Mouse (Mus musculus) cerebellum, adult (tissue): ENCODE measurements at regions not wholly inside any gene's neighbourhood (a gene's known extent, or its start where the extent isn't known, plus 50 kb on each side); places are given as distances from the start of the nearest gene placed in this dataset.
"Not testable (repeated sequence)": the region's sequence is repeated elsewhere in the genome, so short reads cannot be mapped to it uniquely, and the experiment has no call there.

Source experiments
- ATAC-seq: cut with Nextera tagmentation; 2 replicates; pipeline ENCODE4 v1.9.2; 2017; ENCODE audit warnings: mild to moderate bottlenecking, moderate library complexity, mixed read lengths; ENCODE audit not compliant: insufficient number of reproducible peaks, low FRiP score, low TSS enrichment

DNA sequence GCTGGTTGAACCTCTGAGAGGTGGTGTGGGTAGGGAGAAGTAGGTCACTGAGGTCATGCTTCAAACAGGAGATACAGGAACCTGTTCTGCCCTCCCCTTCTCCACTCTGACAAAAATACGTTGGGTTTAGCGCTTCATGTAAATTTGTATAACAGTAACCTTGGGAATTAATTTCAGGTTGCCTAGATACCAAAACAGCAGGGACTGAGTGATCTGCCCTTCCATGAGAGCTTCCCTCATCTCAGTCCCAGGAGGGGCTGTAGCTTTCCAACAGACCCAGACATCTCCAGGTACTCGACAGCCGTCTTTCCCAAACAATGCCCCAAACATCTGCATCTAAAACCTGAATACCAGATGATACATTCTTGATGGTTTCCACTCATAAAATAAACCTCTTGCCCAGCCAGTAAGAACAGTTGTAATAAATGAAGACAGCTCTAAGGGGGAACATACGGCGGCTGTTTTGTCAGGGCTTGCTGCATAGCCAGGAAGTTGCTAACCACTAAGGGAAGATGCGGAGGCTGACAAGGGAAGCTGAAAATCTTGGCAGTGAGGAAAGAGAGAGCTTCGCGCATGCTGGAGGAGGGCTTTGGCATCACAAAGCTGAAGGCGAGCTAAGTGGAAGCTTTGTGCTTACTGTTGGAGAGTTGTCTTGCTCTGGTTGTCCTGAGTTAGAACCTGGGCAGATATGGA, 137.4 kb upstream of the Daam1 start:
- no peak for ATAC-seq

DNA sequence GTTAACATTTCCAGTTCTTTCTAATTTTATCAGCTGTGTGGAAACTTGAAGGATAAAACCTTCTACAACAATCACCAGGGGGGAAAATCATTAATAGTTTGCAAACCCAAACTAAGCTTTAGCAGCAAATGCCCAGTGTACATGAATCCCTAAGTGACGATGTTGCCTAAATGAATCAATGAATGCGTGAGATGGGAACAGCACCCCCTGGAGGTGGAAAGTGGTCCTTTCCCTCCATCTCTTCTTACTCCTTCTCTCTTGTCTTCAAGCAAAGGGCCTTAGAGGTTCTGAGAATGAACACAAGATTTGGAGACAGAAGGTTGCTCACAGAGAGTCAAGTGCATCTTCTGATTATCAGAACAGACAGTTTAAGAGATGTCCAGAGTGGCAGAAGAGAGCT, 129.1 kb upstream of the Daam1 start:
- ATAC-seq = no peak

DNA sequence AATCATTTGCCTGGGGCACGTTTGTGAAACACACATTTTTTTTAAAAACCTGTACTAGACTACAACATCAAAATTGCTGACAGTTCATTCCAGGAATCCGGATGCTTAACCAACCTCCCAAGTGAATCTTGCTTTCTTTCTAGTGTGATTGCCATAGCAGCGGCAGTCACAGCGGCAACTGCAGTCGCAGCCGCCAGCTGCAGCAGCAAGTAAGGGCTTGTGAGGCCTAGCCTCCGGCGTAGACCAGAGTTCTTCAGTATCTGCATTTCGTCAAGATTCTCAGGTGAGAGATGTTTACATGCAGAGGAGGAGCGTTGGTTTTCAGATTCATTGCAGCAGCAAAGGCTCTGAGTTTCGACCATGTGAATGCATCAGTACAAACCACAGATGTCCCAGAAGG, 128.7 kb upstream of the Daam1 start:
- ATAC-seq = no peak

DNA sequence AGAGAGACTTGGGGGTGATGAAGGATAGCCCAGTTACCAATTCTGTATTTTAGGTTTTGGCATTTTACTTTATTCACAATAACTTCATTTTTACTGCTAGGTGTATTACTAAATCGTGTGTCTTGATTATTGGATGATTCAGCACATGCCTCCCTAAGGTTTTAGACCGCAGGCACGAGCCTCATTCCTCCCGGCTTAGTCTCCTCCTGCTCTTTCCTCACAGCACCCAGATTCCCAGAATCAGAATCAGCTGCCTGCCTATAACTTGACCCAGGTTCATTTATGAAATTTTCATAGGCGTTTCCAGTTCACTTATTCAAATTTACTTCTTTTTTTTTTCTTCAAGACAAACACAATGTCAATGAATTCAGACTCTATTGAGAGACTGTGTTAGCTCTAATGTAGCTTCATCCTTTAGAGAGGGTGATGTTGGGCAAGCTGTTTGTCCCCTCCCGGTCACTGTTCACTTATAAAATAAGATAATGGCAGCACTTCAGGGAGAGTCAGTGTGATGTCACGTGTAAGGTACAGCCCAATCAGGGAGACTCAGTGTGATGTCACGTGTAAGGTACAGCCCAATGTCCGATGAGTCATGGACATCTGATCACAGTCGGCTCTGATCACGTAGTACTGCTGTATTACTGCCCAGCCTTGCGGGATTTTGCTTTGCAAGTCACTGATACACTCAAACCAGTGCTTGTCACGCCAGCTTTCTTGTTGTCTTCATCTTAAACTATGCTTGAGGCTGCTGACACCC, 127.6 kb upstream of the Daam1 start:
- ATAC-seq = no peak

DNA sequence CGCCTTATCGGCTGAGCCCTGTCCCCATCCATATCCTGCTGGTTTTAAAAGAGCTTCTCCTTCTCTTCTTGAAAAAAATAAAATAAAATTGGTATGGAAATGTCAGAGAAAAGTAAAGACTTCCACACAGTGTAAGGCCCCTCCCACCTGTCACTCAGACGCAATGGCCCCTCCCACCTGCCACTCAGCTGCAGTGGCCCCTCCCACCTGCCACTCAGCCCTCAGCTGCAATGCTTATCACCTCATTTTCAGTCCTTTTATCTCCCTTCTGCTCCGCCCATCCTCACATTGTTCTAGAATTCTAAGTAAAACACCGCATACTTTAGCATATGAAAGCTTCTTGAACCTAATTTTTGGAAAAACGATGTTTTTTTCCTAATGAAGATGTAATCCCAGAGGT, 126.4 kb upstream of the Daam1 start:
- ATAC-seq = no peak

DNA sequence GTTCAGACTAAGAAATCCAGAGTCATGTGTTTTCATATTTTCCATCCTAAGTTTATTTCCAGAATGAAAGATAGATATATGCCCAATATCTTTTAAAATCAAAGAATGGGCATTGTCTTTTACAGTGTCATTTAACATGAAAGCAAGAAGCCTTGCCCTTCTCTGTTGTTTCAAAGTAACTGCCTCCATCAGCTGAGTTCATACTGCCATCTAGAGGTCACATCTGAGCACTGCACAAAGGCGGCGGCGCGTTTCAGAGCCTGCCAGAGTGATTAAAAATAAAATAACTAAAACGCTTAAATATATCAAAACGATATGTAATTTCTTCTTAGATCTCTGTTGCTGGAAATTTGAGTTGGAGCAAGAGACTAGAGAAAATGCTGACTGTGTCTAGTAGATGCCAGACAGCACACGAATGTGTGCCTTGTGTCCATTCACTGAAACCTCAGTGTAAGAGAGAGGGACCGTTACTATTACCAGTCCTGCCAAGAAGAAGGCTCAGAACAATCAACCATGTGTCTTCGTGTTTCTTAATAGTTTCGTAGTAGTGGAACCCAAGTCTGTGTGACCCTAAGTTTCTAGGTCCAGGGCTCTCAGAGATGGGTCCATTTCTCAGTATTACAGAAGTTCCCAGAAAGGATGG, 123.0 kb upstream of the Daam1 start:
- no peak for ATAC-seq

DNA sequence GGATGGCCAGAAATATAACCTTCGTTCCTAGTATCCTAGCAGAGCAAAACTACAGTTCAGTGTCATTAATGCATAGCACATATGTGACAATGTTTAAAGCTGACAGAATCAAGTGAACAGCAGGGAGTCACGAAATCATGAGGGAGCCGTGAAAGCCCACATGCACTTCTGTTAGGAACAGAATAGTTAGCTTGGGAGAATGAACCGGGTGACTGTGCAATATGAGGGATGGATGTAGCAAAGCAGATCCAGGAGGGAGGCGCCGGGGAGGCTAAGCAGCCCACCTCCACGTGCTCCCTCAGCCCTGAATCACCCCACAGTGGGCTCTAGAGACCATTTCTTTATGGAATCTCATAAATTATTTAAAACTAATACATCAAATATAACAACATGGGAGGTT, 116.3 kb upstream of the Daam1 start:
- ATAC-seq = no peak

DNA sequence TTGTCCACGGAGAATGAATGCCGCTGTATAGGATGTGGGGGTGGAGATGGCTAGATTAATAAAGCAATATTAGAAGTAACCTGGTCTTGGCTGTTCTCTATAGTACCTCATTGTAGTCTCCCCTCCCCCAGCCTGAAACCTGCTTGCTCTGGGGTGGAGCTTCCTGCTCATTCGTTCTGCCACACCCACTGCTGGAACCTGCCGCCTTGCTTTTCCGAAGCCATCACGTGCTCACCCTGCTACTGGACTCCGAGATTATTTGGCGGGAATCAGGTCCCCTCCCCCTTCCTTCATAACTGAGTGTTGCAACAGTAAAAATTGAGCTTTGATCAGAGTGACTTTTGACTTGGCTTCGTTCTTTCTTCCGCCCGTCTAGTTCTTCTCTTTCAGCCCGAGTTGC, 112.5 kb upstream of the Daam1 start:
- ATAC-seq = not testable (repeated sequence)

DNA sequence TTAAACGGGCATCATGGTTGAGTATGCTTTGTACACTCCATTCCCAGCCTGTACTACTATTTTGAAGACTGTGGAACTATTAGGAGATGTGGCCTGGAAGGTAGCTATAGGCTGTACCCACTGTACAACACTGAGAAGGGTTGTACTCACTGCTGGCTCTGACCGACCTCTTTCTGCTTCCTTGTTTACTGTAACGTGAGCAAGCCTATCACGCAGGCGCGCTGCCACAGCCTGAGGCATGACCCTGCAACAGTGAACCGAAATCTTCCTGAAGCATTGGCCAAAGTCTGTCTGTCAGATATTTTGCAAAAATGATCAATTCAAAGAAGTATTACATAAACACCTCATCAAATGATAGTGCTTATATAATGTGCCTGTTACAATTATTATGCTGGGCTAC, 112.0 kb upstream of the Daam1 start:
- ATAC-seq = no peak

DNA sequence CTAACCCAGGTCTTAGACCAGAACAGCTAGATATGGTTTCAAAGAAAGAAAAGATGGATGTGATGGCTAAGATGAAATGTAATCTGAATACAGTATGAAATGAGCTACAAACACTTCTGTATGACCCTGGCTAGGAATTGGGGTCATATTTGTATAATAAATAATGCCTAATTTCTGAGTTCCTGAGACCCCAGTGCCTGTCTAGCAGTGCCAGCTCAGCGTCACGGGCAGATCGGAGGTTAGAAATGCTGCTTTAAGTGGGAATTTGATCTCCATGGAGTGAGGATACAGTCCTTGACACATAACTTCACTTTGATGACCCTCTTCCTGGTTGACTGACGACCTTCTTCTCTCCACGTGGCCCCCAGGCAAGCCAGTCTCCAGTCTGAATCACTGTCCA, 105.7 kb upstream of the Daam1 start:
- ATAC-seq = no peak

DNA sequence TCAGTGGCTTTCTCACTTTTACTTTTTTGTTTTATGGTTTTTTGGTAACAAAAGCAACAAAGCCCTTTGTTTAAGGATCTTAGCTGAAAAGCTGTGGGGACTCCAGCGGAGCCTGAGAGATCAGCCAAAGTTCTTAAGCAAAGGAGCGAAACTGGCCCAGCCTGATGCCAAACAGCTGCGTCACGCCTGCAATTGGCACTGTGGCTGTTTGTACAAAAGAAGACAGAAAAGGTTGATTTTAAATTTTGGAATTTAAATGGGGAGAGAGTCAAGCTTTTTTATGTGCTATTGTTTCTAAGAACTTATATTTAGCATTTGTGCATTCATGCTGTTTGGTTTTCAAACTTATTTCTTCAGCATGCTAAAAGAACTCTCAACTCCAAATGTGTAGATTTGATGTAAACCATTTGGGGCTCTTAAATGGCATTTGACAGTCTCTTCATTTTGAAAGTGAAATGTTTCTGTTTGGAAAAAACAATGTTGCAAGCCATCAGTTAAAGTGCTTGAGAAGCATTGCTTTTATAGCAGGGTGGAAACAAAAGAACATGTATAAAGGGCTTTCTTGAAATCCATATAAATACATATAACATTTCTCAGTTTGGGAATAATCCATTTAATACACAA, 105.1 kb upstream of the Daam1 start:
- no peak for ATAC-seq

DNA sequence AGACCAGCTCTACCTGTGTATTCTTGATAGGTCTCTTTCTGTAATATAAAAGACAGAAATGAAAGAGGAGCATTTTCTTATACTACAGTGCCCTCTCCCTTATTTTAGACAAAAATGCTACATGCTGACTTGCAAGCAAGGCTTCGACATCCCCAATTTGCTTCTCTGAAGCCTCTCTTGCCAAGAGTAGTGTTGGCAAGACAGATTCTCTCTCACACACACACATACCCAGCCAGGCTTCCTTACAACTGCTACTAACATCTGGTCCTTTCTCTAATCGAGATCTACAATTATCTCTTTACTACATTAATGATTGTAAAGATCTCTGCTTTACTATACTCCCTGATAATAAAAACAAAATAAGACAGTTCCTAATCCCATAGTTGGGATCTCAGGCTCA, 87.5 kb upstream of the Daam1 start:
- no peak for ATAC-seq

DNA sequence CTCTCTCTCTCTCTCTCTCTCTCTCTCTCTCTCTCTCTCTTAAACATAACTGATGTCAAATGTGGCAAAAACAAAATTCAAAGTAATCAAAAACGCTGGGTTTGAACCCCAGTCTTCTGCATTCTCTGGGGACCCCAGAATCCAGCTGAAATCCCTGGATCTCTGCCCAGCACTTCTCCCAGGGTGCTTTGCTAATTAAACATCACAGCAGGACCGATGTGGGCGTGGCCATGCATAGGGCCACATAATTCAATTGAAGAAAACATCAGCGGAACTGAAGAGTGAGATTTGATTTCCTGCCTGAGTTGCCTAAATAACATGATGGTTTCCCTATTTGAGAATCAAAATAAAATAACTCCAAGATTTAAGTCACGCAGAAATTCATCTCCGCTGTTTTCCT, 84.9 kb upstream of the Daam1 start:
- no peak for ATAC-seq

DNA sequence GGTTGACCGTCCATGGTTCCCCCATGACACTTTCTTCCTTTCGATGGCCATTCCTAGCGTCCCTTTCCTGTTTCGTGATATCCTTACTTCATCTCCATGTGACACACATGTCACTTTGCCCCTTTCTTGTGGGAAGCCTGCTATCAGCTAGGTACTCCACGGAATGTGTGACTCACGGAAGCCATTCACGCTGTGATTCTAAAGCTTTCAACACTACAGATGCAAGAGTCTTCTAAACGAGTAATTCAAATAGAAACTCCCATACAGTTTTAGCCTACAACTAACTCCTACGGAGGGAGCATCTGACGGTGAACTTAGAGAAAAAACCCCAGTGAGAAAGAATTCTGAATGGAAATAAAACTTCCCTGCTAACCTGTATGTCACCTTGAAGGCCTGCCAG, 83.5 kb upstream of the Daam1 start:
- ATAC-seq = no peak

DNA sequence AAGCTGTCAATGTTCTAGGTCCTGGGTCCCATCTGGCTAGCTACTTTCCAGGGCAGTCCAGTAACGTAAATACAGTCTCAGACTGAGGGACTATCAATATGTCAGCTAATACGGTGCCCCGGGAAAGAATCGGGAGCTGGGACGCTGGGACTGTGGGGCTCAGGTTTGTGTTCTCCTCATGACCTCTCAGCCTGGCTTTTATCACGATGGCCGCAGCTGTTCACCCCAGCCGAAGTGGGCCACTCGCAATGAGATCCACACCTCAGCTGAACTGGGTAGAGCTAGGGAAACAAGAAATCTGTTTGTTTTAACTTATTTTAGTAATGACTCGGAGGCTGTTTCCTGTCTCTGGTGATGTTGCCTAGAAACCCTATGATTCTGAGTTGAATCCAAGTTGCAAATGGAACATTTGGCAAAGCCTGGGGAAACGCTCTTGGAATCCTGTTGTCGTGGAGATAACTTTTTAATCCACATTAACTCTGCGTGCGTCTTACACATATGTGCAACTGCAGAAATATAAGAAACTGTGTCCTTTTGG, 83.0 kb upstream of the Daam1 start:
- ATAC-seq = no peak

DNA sequence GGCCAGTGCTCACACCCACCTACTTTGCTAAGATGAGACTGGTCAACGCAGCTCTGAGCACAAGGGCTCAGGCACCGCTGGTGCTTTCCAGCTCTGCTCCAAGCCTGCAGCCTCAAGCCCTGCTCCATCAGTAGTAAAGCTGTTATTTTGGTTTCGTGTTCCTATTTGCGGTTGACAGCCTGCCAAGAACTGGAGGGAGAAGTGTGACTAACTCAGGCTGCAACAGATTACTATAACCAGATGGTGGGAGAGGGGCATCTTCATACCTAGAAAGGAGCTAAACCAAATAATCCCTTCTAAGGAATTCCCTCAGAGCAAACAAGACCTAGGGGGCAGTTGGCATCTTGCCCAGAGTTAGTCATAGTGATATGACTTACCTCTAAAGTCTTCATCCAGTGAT, 82.1 kb upstream of the Daam1 start:
- 0 out of 2 replicates have a peak, but pooled peaks have one; percentile 43 for ATAC-seq

DNA sequence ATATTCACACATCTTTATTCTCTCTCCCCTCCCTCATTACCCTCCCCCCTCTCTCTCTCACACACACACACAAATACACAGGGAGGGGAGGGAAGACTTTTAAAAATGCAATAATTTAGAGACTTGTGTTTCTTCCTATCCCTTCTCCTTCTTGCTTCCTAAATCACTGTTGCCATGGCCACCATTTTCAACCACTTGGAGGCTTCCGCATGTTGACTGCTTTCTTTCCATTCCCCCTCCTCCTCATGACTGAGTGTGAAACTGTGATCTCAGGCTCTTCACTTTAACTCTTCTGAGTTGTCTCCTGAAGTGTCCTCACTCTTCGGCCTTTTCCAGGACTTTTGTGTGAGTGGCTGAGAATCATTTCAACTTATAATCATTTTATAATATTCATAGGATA, 81.2 kb upstream of the Daam1 start:
- no peak for ATAC-seq

DNA sequence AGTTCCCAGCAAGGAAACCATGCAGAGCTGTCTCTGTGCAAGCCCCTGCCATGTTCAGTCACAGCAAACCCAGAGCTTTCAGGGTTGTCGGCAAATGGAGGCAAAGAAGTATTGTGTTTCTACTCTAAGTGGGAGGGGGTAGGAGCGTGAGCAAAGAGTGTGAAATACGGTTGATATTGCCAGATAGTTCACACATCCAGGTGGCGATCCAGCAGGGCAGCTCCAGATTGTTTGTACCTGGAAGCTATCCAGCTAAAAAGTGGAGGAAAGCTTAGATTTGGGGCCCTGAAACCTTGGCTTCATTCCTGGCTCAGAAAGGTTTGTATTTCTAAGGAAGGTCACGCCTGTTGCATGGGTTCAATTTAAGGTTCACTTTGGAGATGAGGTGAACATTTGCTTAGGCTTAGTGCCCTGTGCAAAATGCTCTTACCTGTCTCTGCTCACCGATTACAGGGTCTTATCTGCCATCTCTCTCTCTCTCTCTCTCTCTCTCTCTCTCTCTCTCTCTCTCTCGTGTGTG, 78.1 kb upstream of the Daam1 start:
- no peak for ATAC-seq

DNA sequence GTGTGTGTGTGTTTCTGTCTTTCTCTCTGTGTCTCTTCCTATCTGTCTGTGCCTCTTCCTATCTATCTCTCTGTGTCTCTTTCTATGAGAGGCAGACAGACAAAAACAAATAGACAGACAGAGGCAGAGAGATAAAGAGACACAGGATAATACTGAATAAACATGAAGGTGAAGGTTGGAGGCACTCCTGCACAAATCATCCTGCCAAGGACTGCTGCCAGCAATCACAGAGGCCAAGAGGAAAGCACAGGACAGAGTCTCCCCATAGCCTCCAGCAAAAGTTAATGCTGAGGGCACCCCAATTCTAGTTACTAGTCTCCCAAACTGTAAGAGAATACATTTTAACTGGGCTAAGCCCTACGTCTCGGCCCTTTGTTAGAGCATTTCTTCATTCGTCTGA, 77.6 kb upstream of the Daam1 start:
- no peak for ATAC-seq

DNA sequence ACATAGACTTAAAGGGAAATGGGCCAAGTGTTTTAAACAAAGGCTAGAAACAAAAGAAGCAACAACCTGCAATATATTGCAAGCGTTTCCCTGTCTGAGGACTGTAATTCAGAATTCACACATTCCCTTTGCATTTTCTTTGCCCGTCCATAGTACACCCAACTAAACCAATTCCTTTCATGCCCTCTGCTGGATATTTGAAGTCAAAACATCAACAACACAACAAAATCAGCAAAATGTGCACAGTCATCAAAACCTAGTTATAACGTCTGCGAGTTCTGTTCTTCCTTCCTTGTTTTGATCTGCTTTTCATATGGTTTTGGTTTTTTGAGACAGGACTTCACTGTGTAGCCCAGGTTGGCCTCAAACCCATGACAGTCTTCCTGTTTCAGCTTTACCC, 67.7 kb upstream of the Daam1 start:
- ATAC-seq = no peak

DNA sequence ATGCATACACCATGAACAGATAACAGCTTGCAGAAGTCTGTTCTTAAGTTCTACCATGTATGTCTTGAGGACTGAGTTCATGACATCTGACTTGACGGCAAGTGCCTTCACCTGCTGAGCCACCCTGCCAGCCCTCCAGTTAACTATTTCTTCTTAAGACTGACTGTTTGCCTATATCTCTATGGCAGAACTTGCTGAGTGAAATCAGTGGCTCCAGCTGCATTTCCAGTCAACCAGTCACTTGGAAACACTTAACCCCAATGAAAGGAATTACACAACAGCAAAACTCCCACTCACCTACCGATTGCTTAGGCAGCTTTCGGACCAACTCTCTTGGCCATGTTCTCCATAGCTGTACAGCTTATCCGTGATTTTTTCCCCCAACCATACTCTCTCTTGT, 64.8 kb upstream of the Daam1 start:
- ATAC-seq = no peak
